ENCODE assay signal across 8 mouse cellular contexts in genomic region chr3:88607758-88608138, GRCm38 (mm10). TPM values are rescaled to one million over a fixed set of nuclear protein-coding genes. Genes with fewer than 3 reads are reported as not detected.
DNase-seq lines count a peak whose midpoint lies in the region; ATAC-seq and TF ChIP-seq lines count a peak whose summit lies in the region.

No protein-coding gene starts in this region.

- H3K36me3 ChIP-seq in embryonic facial prominence, embryonic 13.5 days: no peaks in the 10 kb centered on the region
- no peaks in the 10 kb centered on the region for H3K36me3 ChIP-seq in intestine, embryonic 15.5 days
- no peaks in the 10 kb centered on the region for H3K36me3 ChIP-seq in neural tube, embryonic 12.5 days

- intact Hi-C loops in left cerebral cortex, adult 2 months (cut with DNase I): loop anchor here (1.0 kb wide), 2 partner anchors 33 to 81 kb away; no protein-coding TSS in a partner anchor
- intact Hi-C loops in left cerebral cortex, postnatal 36 days (cut with DNase I): loop anchor here (1.0 kb wide), 1 partner anchor 31 kb away; no protein-coding TSS in a partner anchor

- 19% methylated on average over 10 of the region's 10 CpGs for WGBS in embryonic facial prominence, embryonic 13.5 days
- WGBS in intestine, embryonic 15.5 days: 26% methylated on average over 10 of the region's 10 CpGs
- 21% methylated on average over 10 of the region's 10 CpGs for WGBS in neural tube, embryonic 12.5 days

- H3K4me2 ChIP-seq in embryonic facial prominence, embryonic 13.5 days: peak overlapping the region; percentile 66
- H3K4me2 ChIP-seq in intestine, embryonic 15.5 days (replicated peaks): peak overlapping the region; percentile 60
- H3K4me2 ChIP-seq in neural tube, embryonic 12.5 days (replicated peaks): peak overlapping the region; percentile 63

- peak overlapping the region; percentile 25 for H3K27ac ChIP-seq in left cerebral cortex, adult 2 months
- no peak overlapping the region for H3K27ac ChIP-seq in embryonic facial prominence, embryonic 13.5 days
- H3K27ac ChIP-seq in intestine, embryonic 15.5 days: no peak overlapping the region
- H3K27ac ChIP-seq in neural tube, embryonic 12.5 days: no peak overlapping the region

- no peak for TF ChIP-seq CTCF in left cerebral cortex, adult 2 months (IDR thresholded peaks at IDR 0.05)

- no peaks in the 10 kb centered on the region for H3K9me3 ChIP-seq in embryonic facial prominence, embryonic 13.5 days
- no peaks in the 10 kb centered on the region for H3K9me3 ChIP-seq in intestine, embryonic 15.5 days
- no peaks in the 10 kb centered on the region for H3K9me3 ChIP-seq in neural tube, embryonic 12.5 days

- ATAC-seq in embryonic facial prominence, embryonic 13.5 days (ENCODE audit: insufficient number of reproducible peaks, insufficient read depth, low FRiP score, low TSS enrichment, low read depth): 0 out of 2 replicates have a peak, but pooled peaks have one; percentile 12
- ATAC-seq in intestine, embryonic 15.5 days: peak; percentile 46; the same call in 1 of the 2 replicates
- ATAC-seq in neural tube, embryonic 12.5 days (ENCODE audit: low FRiP score, low read depth): peak; percentile 69

- peaks cover 7% of the 10 kb centered on the region for H3K4me1 ChIP-seq in embryonic facial prominence, embryonic 13.5 days
- H3K4me1 ChIP-seq in intestine, embryonic 15.5 days (replicated peaks): peaks cover 7% of the 10 kb centered on the region; the same call in 1 of the 2 replicates
- peaks cover 10% of the 10 kb centered on the region for H3K4me1 ChIP-seq in neural tube, embryonic 12.5 days

- peak overlapping the region; percentile 67 for H3K9ac ChIP-seq in embryonic facial prominence, embryonic 13.5 days
- no peak overlapping the region for H3K9ac ChIP-seq in intestine, embryonic 15.5 days
- H3K9ac ChIP-seq in neural tube, embryonic 12.5 days: peak overlapping the region; percentile 29

- H3K4me3 ChIP-seq in left cerebral cortex, adult 2 months: peak overlapping the region; percentile 32
- peak overlapping the region; percentile 32 for H3K4me3 ChIP-seq in embryonic facial prominence, embryonic 13.5 days
- peak overlapping the region; percentile 13; the same call in 1 of the 2 replicates for H3K4me3 ChIP-seq in intestine, embryonic 15.5 days (replicated peaks)
- 0 out of 2 replicates have a peak overlapping the region, but pooled peaks have one; percentile 18 for H3K4me3 ChIP-seq in neural tube, embryonic 12.5 days

- no peaks in the 10 kb centered on the region for H3K27me3 ChIP-seq in embryonic facial prominence, embryonic 13.5 days
- no peaks in the 10 kb centered on the region for H3K27me3 ChIP-seq in intestine, embryonic 15.5 days (replicated peaks)
- no peaks in the 10 kb centered on the region for H3K27me3 ChIP-seq in neural tube, embryonic 12.5 days (replicated peaks)

- DNase-seq in left cerebral cortex, adult 2 months (ENCODE audit: extremely low spot score in 1 of 2, low spot score in 2 of 2): no peak
- DNase-seq in left cerebral cortex, postnatal 36 days (ENCODE audit: low spot score in 2 of 2): no peak
- DNase-seq in ovary, postnatal 36 days (ENCODE audit: low spot score): no peak
- no peak for DNase-seq in gastrocnemius, adult 8-10 months (ENCODE audit: low spot score in 2 of 2)
- DNase-seq in right cerebral cortex, postnatal 36 days (ENCODE audit: low spot score in 2 of 2): no peak

RNA-seq across cellular contexts. Expression of gene Arhgef2, which starts 2.0 kb away (rescaled TPM):
- total RNA-seq in left cerebral cortex, adult 2 months (2021): 100 to 1,000 TPM; 239 to 266 TPM
- 100 to 1,000 TPM; 250 to 281 TPM for total RNA-seq in left cerebral cortex, postnatal 36 days (2021)
- 91.6 and 99.4 TPM in 2 replicates for polyA plus RNA-seq in embryonic facial prominence, embryonic 13.5 days (2015; fragmentation: Nextera tagmentation; extraction: Ambion mirVana)
- 60.4 and 61.2 TPM in 2 replicates for polyA plus RNA-seq in intestine, embryonic 15.5 days (2015; fragmentation: Nextera tagmentation; extraction: Ambion mirVana)
- 186 TPM in 2 replicates for polyA plus RNA-seq in neural tube, embryonic 12.5 days (2016; fragmentation: Nextera tagmentation; extraction: Ambion mirVana)
- 10 to 100 TPM; 13.5 to 19.0 (median 16.6) TPM for total RNA-seq in gastrocnemius, adult 8-10 months (2022)

RNA-seq across cellular contexts. Expression of gene Ssr2, which starts 32.1 kb away (rescaled TPM):
- 10 to 100 TPM; 90.2 to 90.3 TPM for total RNA-seq in left cerebral cortex, adult 2 months (2021)
- total RNA-seq in left cerebral cortex, postnatal 36 days (2021): 10 to 100 TPM; 90.4 to 94.5 TPM
- polyA plus RNA-seq in embryonic facial prominence, embryonic 13.5 days (2015; fragmentation: Nextera tagmentation; extraction: Ambion mirVana): 259 and 274 TPM in 2 replicates
- 338 and 390 TPM in 2 replicates for polyA plus RNA-seq in intestine, embryonic 15.5 days (2015; fragmentation: Nextera tagmentation; extraction: Ambion mirVana)
- 149 and 157 TPM in 2 replicates for polyA plus RNA-seq in neural tube, embryonic 12.5 days (2016; fragmentation: Nextera tagmentation; extraction: Ambion mirVana)
- 10 to 100 TPM; 41.5 to 44.9 (median 43.1) TPM for total RNA-seq in gastrocnemius, adult 8-10 months (2022)

RNA-seq across cellular contexts. Expression of gene Rxfp4, which starts 45.2 kb away (rescaled TPM):
- not detected for total RNA-seq in left cerebral cortex, adult 2 months (2021)
- not detected for total RNA-seq in left cerebral cortex, postnatal 36 days (2021)
- polyA plus RNA-seq in embryonic facial prominence, embryonic 13.5 days (2015; fragmentation: Nextera tagmentation; extraction: Ambion mirVana): not detected in 2 replicates
- not detected in 2 replicates for polyA plus RNA-seq in intestine, embryonic 15.5 days (2015; fragmentation: Nextera tagmentation; extraction: Ambion mirVana)
- not detected in 2 replicates for polyA plus RNA-seq in neural tube, embryonic 12.5 days (2016; fragmentation: Nextera tagmentation; extraction: Ambion mirVana)
- total RNA-seq in gastrocnemius, adult 8-10 months (2022): not detected

RNA-seq across cellular contexts. Expression of gene Ubqln4, which starts 54.2 kb away (rescaled TPM):
- total RNA-seq in left cerebral cortex, adult 2 months (2021): 100 to 1,000 TPM; 137 to 148 TPM
- 100 to 1,000 TPM; 129 to 137 TPM for total RNA-seq in left cerebral cortex, postnatal 36 days (2021)
- polyA plus RNA-seq in embryonic facial prominence, embryonic 13.5 days (2015; fragmentation: Nextera tagmentation; extraction: Ambion mirVana): 43.0 and 44.6 TPM in 2 replicates
- polyA plus RNA-seq in intestine, embryonic 15.5 days (2015; fragmentation: Nextera tagmentation; extraction: Ambion mirVana): 43.6 and 43.7 TPM in 2 replicates
- 60.0 and 61.6 TPM in 2 replicates for polyA plus RNA-seq in neural tube, embryonic 12.5 days (2016; fragmentation: Nextera tagmentation; extraction: Ambion mirVana)
- total RNA-seq in gastrocnemius, adult 8-10 months (2022): 100 to 1,000 TPM in 1 of 4 experiments, 10 to 100 TPM in 3; 91.9 to 112 (median 94.6) TPM

RNA-seq across cellular contexts. Expression of gene Lamtor2, which starts 54.9 kb away (rescaled TPM):
- total RNA-seq in left cerebral cortex, adult 2 months (2021): 10 to 100 TPM; 98.3 to 99.1 TPM
- 100 to 1,000 TPM; 103 to 106 TPM for total RNA-seq in left cerebral cortex, postnatal 36 days (2021)
- 164 and 169 TPM in 2 replicates for polyA plus RNA-seq in embryonic facial prominence, embryonic 13.5 days (2015; fragmentation: Nextera tagmentation; extraction: Ambion mirVana)
- polyA plus RNA-seq in intestine, embryonic 15.5 days (2015; fragmentation: Nextera tagmentation; extraction: Ambion mirVana): 188 and 231 TPM in 2 replicates
- polyA plus RNA-seq in neural tube, embryonic 12.5 days (2016; fragmentation: Nextera tagmentation; extraction: Ambion mirVana): 143 and 145 TPM in 2 replicates
- 10 to 100 TPM; 83.0 to 95.4 (median 86.1) TPM for total RNA-seq in gastrocnemius, adult 8-10 months (2022)

Comparison
In these comparisons a context has a peak if more than half of its experiments do, and no peak if none do; other contexts are left out.
1. ATAC-seq: peak in every context shown above with its lines; median percentile 69 in neural tube, embryonic 12.5 days; 46 in intestine, embryonic 15.5 days; 12 in embryonic facial prominence, embryonic 13.5 days.
2. RNA of gene Arhgef2, which starts 2.0 kb away (total RNA-seq): 250 to 281 TPM in left cerebral cortex, postnatal 36 days and 239 to 266 TPM in left cerebral cortex, adult 2 months; 13.5 to 19.0 TPM in gastrocnemius, adult 8-10 months; every median in the first group is over 10 times any median in the second.
3. Peak in every context shown above with its lines, with median percentiles within 50 percentile points of each other: H3K4me3 ChIP-seq and H3K4me2 ChIP-seq.